8 mouse cellular contexts compared by ENCODE assay signal in genomic region chr14:56810781-56811690, GRCm38 (mm10). TPM values are rescaled to one million over a fixed set of nuclear protein-coding genes. Genes with fewer than 3 reads are reported as not detected.
DNase-seq lines count a peak whose midpoint lies in the region; ATAC-seq and TF ChIP-seq lines count a peak whose summit lies in the region.
"Not testable (repeated sequence)": the region's sequence is repeated elsewhere in the genome, so short reads cannot be mapped to it uniquely, and the experiment has no call there.

No protein-coding gene starts in this region.

- H3K36me3 ChIP-seq in heart, embryonic 15.5 days; liver, postnatal 0 days (replicated peaks; ENCODE audit: insufficient read depth, low read length); neural tube, embryonic 12.5 days; stomach, postnatal 0 days (ENCODE audit: control insufficient read depth, insufficient read depth, low read length): not testable (repeated sequence)

- H3K27me3 ChIP-seq in heart, embryonic 15.5 days; liver, postnatal 0 days (ENCODE audit: insufficient read depth, low read length); neural tube, embryonic 12.5 days (replicated peaks); stomach, postnatal 0 days (ENCODE audit: control insufficient read depth, insufficient read depth, low read length): not testable (repeated sequence)

- WGBS in heart, embryonic 15.5 days = under 1% methylated on average over 31 of the region's 86 CpGs
- WGBS in liver, postnatal 0 days (ENCODE audit: insufficient replicate concordance) = under 1% methylated on average over 27 of the region's 86 CpGs
- under 1% methylated on average over 54 of the region's 86 CpGs for WGBS in neural tube, embryonic 12.5 days
- WGBS in stomach, postnatal 0 days = under 1% methylated on average over 23 of the region's 86 CpGs

- H3K4me2 ChIP-seq in heart, embryonic 15.5 days = peak overlapping the region; percentile 61
- peak overlapping the region; percentile 77 for H3K4me2 ChIP-seq in liver, postnatal 0 days (ENCODE audit: low read depth, low read length)
- H3K4me2 ChIP-seq in neural tube, embryonic 12.5 days (replicated peaks) = peak overlapping the region; percentile 68
- peak overlapping the region; percentile 53 for H3K4me2 ChIP-seq in stomach, postnatal 0 days (replicated peaks; ENCODE audit: low read depth)

- H3K4me1 ChIP-seq in heart, embryonic 15.5 days (replicated peaks) = peaks cover 18% of the 10 kb centered on the region
- H3K4me1 ChIP-seq in liver, postnatal 0 days (ENCODE audit: insufficient read depth) = peaks cover 17% of the 10 kb centered on the region
- peaks cover 11% of the 10 kb centered on the region for H3K4me1 ChIP-seq in neural tube, embryonic 12.5 days
- H3K4me1 ChIP-seq in stomach, postnatal 0 days (replicated peaks; ENCODE audit: control insufficient read depth, insufficient read depth) = not testable (repeated sequence)

- not testable (repeated sequence) for TF ChIP-seq EP300 in liver, postnatal 0 days (IDR thresholded peaks at IDR 0.05; ENCODE audit: low read depth); stomach, postnatal 0 days (optimal IDR thresholded peaks at IDR 0.05)

- ATAC-seq in heart, embryonic 15.5 days (replicated peaks; ENCODE audit: insufficient number of reproducible peaks, insufficient read depth, low FRiP score, low read depth) = peak; percentile 68; the same call in 1 of the 2 replicates
- ATAC-seq in liver, postnatal 0 days; neural tube, embryonic 12.5 days (ENCODE audit: low FRiP score, low read depth); stomach, postnatal 0 days (ENCODE audit: low FRiP score, low TSS enrichment): not testable (repeated sequence)

- peak overlapping the region; percentile 74 for H3K9ac ChIP-seq in heart, embryonic 15.5 days
- H3K9ac ChIP-seq in liver, postnatal 0 days (replicated peaks) = peak overlapping the region; percentile 68
- peak overlapping the region; percentile 81 for H3K9ac ChIP-seq in neural tube, embryonic 12.5 days
- peak overlapping the region; percentile 88 for H3K9ac ChIP-seq in stomach, postnatal 0 days (ENCODE audit: low read length)

- H3K4me3 ChIP-seq in heart, embryonic 15.5 days = peak overlapping the region; percentile 78
- H3K4me3 ChIP-seq in liver, postnatal 0 days (ENCODE audit: low read depth, low read length) = peak overlapping the region; percentile 64
- peak overlapping the region; percentile 73 for H3K4me3 ChIP-seq in neural tube, embryonic 12.5 days
- peak overlapping the region; percentile 73 for H3K4me3 ChIP-seq in stomach, postnatal 0 days (ENCODE audit: low read depth, low read length)

- not testable (repeated sequence) for TF ChIP-seq CTCF in liver, postnatal 0 days (IDR thresholded peaks at IDR 0.05; ENCODE audit: low read depth); stomach, postnatal 0 days (IDR thresholded peaks at IDR 0.05; ENCODE audit: low read depth)

- peak; percentile 58 for DNase-seq in CD4-positive, CD25-positive, alpha-beta regulatory T cell, adult 2 months (ENCODE audit: low read depth, low spot score)
- DNase-seq in c-Kit-negative CD71-positive TER-119-positive erythroid progenitor cells, embryonic 14.5 days (ENCODE audit: low read depth, low spot score) = peak; percentile 40
- DNase-seq in fibroblast of lung, adult 2 months (ENCODE audit: low read depth) = peak; percentile 11
- peak; percentile 68 for DNase-seq in kidney, postnatal 10 days
- peak; percentile 71 for DNase-seq in liver, postnatal 0 days
- peak; percentile 71 for DNase-seq in stomach, postnatal 0 days (ENCODE audit: low spot score)

- H3K9me3 ChIP-seq in heart, embryonic 15.5 days (replicated peaks); liver, postnatal 0 days (ENCODE audit: low read length); neural tube, embryonic 12.5 days; stomach, postnatal 0 days (ENCODE audit: control insufficient read depth, low read length): not testable (repeated sequence)

- peak overlapping the region; percentile 92 for H3K27ac ChIP-seq in heart, embryonic 15.5 days
- H3K27ac ChIP-seq in liver, postnatal 0 days (ENCODE audit: low read depth) = peak overlapping the region; percentile 83
- H3K27ac ChIP-seq in neural tube, embryonic 12.5 days = peak overlapping the region; percentile 77
- H3K27ac ChIP-seq in stomach, postnatal 0 days (replicated peaks) = peak overlapping the region; percentile 97

RNA-seq across cellular contexts. Expression of gene Zmym5, which starts 0.5 kb away (rescaled TPM):
- 16.7 and 17.3 TPM in 2 replicates for polyA plus RNA-seq in heart, embryonic 15.5 days (2015; fragmentation: Nextera tagmentation; extraction: Ambion mirVana)
- 8.4 and 10.2 TPM in 2 replicates for polyA plus RNA-seq in liver, postnatal 0 days (2015; fragmentation: Nextera tagmentation; extraction: Ambion mirVana)
- 33.3 and 36.3 TPM in 2 replicates for polyA plus RNA-seq in neural tube, embryonic 12.5 days (2016; fragmentation: Nextera tagmentation; extraction: Ambion mirVana)
- 14.9 and 16.0 TPM in 2 replicates for polyA plus RNA-seq in stomach, postnatal 0 days (2015; fragmentation: Nextera tagmentation; extraction: Ambion mirVana)

RNA-seq across cellular contexts. Expression of gene Pspc1, which starts 32.9 kb away (rescaled TPM):
- polyA plus RNA-seq in heart, embryonic 15.5 days (2015; fragmentation: Nextera tagmentation; extraction: Ambion mirVana) = 16.8 and 18.5 TPM in 2 replicates
- 6.4 and 7.8 TPM in 2 replicates for polyA plus RNA-seq in liver, postnatal 0 days (2015; fragmentation: Nextera tagmentation; extraction: Ambion mirVana)
- 46.1 and 47.2 TPM in 2 replicates for polyA plus RNA-seq in neural tube, embryonic 12.5 days (2016; fragmentation: Nextera tagmentation; extraction: Ambion mirVana)
- 11.3 and 11.8 TPM in 2 replicates for polyA plus RNA-seq in stomach, postnatal 0 days (2015; fragmentation: Nextera tagmentation; extraction: Ambion mirVana)

Comparison
In these comparisons a context has a peak if more than half of its experiments do, and no peak if none do; other contexts are left out.
1. DNase-seq: peak in every context shown above with its lines; median percentile 71 in liver, postnatal 0 days; 71 in stomach, postnatal 0 days; 68 in kidney, postnatal 10 days; 58 in CD4-positive, CD25-positive, alpha-beta regulatory T cell, adult 2 months; 40 in c-Kit-negative CD71-positive TER-119-positive erythroid progenitor cells, embryonic 14.5 days; 11 in fibroblast of lung, adult 2 months.